Mouse (Mus musculus): Measurements from ENCODE around the gene Gm614.

Gm614 gene

GRCm38 (mm10) chrX:101263892-101264291 is at the start of gene Gm614:
Gene Gm614 (minus strand): TSS chrX:101263992.
- DNase-seq (ENCODE audit: low spot score in 2 of 2), result no peak

DNA sequence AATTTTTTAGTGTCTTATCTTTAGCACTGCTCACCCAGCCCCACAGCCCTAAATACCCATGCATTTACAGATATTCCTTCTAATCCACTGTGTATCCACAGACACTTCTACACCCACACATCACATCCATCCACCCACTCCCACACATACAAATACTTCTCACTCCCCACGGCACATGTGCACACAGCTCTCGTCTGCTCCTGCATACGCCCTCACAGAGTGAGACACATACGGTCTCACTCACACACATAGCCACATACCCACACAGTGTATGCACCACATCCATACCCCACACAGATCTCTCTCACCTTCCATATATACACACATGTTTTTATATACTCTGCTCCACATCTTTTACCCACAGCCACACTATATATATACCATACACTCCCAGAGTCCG is 45.5 kb upstream of the Gm614 start:
- no peak for DNase-seq (ENCODE audit: low spot score in 2 of 2)

DNA sequence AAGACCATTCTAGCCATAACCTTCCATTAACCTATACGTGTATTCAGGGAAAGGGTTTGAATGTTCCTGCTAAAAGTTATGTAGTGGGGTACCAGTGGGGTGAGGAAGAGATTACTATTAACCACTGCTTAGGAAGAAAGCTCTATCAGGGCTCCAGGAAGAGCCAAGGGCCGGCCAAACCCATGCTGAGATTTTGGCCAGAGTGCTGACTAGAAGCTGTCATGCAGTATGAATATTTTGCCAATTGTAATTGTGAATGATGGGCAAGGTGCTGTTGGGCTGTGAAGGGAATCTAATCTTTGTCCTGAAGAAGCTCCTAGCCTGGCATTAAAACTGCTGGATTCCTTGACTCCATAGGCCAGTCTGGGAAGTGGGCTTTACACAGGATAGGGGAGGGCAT is 40.9 kb upstream of the Gm614 start:
- no peak for DNase-seq (ENCODE audit: low spot score in 2 of 2)

DNA sequence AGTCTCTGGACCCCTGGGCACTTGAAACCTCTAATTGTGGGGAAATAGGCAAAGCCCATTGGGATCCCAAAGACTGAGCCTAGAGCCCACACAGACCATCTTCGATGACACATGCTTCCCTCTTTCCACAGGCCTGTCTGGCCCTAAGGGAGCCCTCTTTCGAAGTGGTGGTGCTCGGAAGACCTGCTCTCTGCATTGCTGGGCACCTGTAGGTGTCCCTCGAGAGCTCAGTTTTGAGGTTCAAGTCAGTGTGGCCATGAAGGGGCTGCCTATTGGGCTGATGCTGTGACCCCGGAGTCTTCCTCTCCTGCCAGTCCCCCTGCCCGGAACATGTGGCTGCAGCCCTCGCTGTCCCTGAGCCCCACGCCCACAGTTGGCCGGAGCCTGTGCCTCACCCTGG is 37.9 kb upstream of the Gm614 start:
- DNase-seq (ENCODE audit: low spot score in 2 of 2), result no peak

- DNase-seq (ENCODE audit: low spot score in 2 of 2), result no peak
Observed at GRCm38 (mm10) chrX:101300427-101301030, 36.7 kb upstream of the Gm614 start.

DNA sequence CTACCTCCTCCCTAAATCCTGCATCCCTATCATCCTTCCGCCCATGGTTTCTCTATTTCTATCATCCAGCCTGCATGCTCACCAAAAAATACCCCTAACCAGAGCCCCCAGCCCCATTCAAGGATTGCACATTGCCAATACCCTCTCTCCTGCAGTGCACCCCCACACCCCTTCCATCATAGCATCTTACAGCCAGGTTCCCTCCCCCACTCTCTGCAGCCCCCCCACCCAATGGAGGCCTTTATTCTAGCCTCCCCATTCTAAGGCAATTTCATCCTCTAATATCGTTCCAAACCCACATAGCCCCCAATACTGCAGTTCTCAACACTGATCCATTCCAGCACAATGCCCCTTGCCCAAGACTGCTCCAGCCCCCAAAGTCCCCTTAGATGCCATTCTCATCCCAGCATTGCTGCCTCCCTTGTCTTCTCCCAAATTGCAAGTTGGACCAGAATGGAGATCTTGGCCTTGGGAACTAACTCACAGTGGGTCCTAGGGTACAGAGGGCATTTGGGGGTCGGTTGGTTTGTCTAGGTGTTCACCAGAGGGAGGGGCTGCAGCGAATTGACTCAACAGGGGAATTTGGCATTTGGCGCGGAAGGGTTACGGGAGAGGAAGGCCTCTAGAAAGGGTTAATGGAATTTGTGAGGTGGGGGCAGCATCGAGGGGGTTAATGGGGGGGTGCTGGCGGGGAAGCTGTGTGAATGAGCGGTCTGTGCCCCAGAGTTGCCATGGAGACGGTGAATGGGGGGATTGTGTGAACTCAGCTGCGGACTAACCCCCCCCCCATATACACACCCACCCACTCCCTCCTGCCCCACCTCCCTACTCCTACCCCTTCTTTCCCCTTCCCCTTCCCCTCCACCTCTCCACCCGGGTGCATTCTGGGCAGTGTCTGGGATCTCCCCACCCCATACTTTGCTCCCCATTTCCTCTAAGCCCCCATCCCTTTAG is 36.0 kb upstream of the Gm614 start:
- DNase-seq (ENCODE audit: low spot score in 2 of 2), result no peak

DNA sequence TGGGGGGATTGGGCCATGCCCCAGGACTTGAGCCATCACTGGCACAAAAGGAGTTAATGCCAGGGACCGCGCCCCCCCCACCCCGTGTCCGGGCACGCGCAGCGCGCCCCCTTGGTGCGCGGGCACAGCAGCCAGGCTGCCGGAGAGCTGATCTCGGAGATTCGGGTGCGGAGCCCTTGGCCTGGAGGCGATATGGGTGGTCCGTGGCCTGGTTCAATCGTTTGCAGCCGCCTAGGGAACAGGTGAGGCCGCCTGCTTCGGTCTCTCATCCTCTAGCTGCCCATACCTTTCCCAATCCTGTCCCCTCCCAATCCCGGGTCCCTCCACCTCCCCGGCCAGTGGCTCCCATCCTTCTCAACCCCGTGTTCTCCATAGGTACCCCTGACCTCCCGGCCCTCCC is 35.3 kb upstream of the Gm614 start, which contains the start of gene Nlgn3:
TSS of gene Nlgn3 (plus strand) at position 114 of the 400 bp plus-strand sequence.
- peak in 1 of 2 experiments; percentile 17 for DNase-seq (ENCODE audit: low spot score in 2 of 2)

DNA sequence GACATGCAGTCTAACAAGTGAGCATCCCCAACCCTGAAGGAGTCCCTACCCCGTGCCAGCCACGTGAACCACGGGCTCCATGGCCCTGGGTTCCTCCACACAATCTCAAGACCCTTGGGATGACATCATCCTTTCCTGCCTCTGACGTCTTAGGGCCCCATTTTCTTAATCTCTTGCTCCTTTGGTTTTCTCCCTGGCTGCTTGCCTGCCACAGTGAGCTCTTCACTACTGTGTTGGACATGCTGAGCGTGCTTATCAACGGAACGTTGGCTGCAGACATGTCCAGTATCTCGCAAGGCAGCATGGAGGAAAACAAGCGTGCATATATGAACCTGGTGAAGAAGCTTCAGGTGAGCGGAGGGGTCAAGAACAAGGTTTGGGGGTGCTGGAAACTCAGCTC is 26.3 kb upstream of the Gm614 start:
- no peak for DNase-seq (ENCODE audit: low spot score in 2 of 2)

DNA sequence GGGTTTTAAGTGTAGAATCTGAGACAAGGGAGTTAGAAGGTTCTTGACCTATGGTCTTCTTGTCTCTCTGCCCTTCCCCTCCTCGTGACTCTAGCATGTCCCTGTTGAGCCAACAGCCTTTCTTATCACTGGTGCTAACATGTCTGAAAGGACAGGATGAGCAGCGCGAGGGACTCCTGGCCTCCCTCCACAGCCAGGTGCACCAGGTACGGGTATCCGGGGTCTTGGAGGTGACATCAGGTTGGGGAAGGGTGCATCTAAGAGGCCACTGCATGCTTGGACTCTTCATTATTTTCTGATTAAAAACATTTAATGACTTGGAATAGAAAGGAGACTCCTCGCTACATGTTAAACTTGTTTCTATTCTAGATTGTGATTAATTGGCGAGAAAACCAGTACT is 25.2 kb upstream of the Gm614 start:
- DNase-seq (ENCODE audit: low spot score in 2 of 2), result no peak

- DNase-seq (ENCODE audit: low spot score in 2 of 2), result no peak
Observed at GRCm38 (mm10) chrX:101288432-101288831, 24.6 kb upstream of the Gm614 start.

- DNase-seq (ENCODE audit: low spot score in 2 of 2), result no peak
Observed at GRCm38 (mm10) chrX:101287543-101287942, 23.8 kb upstream of the Gm614 start.

DNA sequence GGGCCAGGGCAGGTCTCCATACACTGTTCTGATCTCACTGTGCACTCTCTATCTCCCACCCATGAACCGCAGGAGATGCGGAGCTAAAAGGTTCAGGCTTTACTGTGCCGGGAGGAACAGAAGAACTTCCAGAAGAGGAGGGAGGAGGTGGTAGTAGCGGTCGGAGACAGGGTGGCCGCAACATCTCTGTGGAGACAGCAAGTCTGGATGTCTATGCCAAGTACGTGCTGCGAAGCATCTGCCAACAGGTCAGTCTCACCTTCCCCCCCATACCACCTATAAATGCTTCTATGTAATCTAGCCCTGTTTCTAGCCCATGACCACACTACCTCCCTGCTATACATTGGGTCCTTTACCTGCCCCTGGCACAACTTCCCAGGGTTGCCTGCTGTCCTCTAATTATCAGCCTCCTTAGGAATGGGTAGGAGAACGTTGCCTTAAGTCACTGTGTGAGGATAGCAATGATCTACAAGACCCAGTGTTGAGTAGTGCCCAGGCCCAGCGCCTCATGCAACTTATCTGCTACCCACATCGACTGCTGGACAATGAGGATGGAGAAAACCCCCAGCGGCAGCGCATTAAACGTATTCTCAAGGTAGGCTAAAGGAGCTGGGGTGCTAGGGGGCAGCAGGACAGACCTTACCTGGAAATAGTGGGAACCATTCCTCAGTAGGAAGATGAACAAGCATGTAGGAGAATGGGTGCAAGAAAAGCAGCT is 22.3 kb upstream of the Gm614 start:
- DNase-seq (ENCODE audit: low spot score in 2 of 2), result no peak

GRCm38 (mm10) chrX:101285534-101285933 is 21.7 kb upstream of the Gm614 start:
- DNase-seq (ENCODE audit: low spot score in 2 of 2), result peak in 1 of 2 experiments; percentile 41

DNA sequence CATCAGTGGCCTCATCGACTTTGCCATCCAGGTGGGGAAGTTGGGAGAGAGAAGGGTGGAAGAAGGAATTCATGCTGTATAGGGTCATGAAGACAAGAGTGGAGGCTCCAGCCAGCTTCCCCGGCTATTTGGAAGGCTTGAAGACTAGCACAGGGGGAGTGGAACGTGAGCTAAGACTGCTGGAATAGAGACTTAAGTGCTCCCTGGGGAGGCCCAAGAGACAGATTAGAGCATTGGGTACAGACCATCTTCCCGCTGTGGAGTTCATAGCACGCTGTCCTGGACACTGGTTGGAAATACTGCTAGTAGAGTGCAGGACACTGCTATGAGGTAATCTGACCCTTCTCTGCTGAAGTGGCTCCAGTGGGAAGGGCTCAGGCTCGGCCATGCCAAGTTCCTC is 19.0 kb upstream of the Gm614 start:
- no peak for DNase-seq (ENCODE audit: low spot score in 2 of 2)

- peak; percentile 85 to 90 for DNase-seq (ENCODE audit: low spot score in 2 of 2)
Observed at GRCm38 (mm10) chrX:101273875-101274738, 10.3 kb upstream of the Gm614 start, which contains the start of gene Med12. Gene Med12 (plus strand): TSS chrX:101274030.

DNA sequence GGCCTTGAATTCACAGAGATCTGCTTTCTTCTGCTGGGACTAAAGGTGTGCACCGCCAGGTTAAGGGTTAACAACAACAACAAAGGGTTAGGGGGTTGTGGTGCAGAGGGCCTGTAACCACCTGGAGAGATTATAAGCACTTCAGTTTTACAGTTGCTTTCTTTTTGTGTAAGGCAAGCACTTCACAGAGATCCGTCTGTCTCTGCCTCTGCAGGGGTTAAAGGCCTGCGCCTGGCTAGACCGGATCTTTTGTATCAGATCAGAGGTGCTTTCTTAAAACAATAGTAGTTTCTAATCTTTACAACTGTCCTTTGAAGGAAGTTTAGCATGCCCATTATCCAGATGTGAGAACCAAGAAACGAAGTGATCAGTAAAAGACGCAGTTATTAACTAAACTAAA is 9.6 kb upstream of the Gm614 start:
- DNase-seq (ENCODE audit: low spot score in 2 of 2), result no peak

DNA sequence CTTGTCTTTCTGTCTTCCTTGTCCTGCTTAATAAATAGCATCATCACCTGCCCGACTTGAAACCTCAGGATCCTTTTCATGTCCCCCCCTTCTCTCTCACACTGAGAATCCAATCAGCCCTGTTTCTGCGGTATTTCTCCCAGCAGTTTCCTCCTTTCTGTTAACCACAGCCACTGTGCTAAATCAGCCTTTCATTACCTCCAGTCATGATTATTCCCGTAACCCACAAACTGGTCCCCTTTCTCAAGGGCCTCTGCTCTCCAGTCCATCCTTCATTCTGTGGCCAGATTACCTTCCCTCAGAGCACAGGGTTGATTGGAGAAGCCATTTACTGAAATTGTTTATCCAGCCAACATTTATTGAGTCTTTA is 4.9 kb upstream of the Gm614 start, which contains the start of gene Gm20489:
TSS of gene Gm20489 (minus strand) at position 269 of the 370 bp plus-strand sequence.
- no peak for DNase-seq (ENCODE audit: low spot score in 2 of 2)

- no peak for DNase-seq (ENCODE audit: low spot score in 2 of 2)
Observed at GRCm38 (mm10) chrX:101268025-101268754, 4.4 kb upstream of the Gm614 start, which contains the start of gene Il2rg. Gene Il2rg (minus strand): TSS chrX:101268255.

DNA sequence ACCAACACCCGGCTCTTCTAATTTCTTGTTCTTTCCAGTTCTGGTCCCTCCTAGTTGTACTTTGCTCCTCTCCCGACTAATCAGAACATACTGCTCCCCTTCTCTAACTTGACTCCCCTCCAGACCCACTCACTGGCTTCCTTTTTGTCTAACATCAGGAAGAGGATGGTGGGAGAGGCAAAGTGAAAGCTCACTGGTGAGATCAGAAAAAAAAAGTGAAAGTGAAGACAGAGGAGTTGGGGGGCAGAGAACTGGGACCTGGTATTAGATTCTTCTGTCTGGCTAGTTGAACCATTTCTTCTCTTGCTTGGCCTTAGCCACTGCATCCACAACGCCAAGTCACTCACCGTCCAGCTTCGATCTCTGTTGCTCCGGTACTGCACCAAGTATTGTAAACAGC is 2.8 kb upstream of the Gm614 start:
- no peak for DNase-seq (ENCODE audit: low spot score in 2 of 2)

Measured in urinary bladder, postnatal 4 days (tissue).